Mouse (Mus musculus): Measurements from ENCODE around the gene Ltbr. TPM values are rescaled to one million over a fixed set of nuclear protein-coding genes. Genes with fewer than 3 reads are reported as not detected.
A peak's percentile ranks its signal among the peaks of the same experiment; 100 is the strongest.
"Not testable (repeated sequence)": the region's sequence is repeated elsewhere in the genome, so short reads cannot be mapped to it uniquely, and the experiment has no call there.

Ltbr gene
- polyA plus RNA-seq, 2 experiments from 2014 or later: 0.28 TPM; not detected in 1

DNA sequence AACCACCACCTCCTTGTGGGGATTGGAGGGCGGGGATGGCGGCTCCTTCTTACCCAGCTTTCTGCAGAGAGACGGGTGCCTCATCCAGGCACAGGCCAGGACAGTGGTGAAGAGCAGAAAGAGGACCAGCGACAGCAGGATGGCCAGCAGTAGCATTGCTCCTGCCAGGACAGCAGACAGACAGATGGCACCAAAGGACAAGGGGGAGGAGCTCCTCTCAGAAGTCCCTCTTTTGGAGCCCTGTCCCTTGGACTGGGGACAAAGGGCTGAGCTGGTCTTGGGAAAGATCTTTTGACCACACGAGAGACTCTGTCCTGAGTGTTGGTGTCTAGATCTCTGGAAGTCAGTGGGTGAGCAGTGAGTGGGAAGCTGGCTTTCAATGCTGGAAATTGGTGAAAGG is 4.3 kb downstream of the Ltbr start:
- ATAC-seq: no peak

DNA sequence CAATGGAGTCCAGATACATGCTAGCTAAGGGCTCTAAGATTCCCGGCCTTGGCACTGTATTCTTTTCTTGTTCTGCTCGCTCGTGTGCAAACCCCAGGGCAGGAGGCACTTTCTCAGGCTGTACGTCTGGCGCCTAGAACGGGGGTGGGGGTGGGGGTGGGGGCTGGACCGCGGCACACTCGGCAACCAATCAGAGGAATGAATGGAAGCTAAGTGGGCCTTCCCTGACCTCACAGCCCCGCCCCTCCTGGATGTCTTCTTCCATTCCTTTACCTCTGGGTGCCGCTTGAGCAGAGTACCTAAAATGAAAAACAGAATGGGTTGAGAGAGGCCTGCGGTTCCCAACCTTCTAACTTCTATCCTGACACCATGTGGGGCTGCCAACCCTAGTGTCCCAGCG is 4.8 kb downstream of the Ltbr start:
- ATAC-seq: no peak

DNA sequence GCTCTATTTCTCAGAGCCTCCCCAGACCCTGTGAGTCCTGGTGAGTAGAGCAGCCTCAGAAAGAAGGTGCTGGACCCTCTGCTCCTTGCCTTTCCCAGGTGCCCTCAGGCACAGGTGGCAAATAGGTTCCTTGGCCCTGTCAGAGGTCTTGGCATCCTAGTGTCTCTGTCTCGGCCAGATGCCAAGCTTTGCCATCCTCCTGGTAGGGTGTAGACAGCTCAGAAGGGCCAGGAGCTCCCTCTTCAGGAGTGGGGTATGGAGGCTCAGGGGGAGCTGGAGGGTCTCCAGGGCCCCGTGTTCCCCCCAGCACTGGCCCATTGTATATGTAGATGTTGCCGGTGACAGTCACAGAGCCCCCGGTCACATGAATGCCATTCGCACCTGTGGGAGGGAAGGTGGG is 6.6 kb downstream of the Ltbr start:
- ATAC-seq: no peak

DNA sequence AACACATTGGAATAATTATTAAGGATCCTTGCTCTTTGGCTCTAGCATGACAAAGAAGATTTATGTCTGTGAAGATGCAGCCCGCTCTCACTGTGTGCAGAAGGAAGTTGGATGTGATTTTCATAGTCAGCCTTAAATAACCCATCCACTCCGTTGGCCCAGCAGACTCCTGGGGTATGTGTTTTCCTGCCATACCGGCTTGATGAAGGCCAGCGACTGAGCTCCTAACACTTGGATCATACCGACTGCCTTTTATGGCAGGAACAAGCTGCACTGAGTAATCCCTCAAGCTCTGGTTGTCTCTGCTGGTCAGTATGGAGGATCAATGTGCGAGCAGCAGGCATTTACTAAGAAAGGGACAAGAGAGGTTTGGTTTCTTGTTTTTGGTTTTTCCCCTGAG is 8.2 kb downstream of the Ltbr start:
- ATAC-seq: no peak

DNA sequence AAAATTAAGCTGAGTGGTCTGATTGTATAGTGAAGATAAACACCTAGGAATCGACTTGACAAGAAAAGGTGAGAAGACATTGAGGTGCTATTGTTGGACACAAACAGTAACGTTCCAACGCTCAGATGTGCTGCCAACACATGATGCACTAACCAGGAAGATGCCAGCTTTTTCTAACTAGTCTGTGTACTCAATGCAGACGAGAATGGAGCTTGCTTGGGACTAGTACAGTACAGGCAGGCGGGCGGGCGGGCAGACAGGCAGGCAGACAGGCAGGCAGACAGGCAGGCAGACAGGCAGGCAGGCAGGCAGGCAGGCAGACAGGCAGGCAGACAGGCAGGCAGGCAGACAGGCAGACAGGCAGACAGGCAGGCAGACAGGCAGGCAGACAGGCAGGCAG is 9.3 kb downstream of the Ltbr start:
- not testable (repeated sequence) for ATAC-seq

DNA sequence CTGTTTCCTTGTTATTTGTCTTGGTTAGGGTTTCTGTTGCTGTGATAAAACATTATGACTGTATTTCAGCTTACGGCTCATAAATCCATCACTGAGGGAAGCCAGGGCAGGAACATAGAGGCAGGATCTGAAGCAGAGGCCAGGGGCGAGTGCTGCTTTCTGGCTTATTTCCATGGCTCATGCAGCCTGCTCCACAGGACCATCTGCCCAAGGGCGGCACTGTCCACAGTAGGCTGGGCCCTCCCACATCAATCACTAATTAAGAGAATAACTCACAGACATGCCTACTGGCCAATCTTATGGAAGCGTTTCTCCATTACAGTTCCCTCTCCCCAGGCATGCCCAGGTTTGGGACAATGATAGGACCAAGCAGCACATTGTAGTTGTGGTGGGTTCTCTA is 10.4 kb downstream of the Ltbr start:
- ATAC-seq: no peak

DNA sequence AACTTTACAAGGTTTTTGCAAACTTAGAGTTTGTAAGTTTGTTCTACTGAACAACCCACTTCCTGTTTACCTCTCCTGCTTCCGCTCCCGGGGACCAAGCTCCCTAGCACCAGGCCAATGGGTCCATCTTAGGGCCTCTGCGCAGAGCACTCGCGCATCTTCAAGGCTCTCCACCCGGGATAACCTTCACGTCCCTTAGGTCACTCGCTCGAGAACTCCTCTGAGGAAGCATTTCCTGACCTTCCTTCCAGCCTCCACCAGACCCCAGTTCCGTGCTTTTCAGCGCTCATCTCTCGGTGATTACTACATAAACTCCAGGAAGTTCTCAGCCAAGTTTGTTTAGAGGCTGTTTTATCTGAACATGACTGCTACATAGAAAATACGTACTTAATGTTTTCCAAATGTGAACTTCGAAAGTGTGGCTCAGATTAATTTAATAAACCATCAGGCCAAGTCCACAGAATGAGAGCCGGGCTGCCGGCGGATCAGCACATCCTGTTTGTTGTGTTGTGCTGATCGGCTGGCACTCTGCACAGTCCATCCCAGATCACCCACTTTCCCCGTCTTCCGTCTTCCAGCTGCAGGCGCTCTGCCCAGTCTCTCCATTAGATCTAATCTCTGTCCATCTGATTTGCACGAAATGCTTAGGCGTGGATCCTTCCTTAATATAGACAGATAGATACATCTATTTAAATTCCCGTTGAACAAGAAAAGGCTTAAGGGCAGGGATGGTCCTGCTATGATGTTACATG is 11.3 kb downstream of the Ltbr start:
- ATAC-seq: no peak

DNA sequence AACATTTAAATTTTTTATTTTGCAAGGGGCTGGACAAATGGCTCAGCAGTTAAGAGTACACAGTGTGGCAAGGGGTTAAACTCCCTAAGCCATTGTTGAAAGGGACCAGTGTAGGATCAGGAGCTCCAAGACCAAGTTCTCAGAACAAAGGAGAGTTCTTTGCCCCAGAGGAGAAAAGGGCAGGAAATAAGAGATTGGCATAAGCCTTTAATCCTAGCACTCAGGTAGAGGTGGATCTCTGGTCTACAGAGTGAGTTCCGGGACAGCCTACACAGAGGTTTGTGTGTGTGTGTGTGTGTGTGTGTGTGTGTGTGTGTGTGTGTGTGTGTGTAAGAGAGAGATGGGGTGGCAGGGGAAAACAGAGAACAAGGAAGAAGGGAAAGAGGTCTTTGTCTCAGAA is 12.7 kb downstream of the Ltbr start:
- no peak for ATAC-seq

DNA sequence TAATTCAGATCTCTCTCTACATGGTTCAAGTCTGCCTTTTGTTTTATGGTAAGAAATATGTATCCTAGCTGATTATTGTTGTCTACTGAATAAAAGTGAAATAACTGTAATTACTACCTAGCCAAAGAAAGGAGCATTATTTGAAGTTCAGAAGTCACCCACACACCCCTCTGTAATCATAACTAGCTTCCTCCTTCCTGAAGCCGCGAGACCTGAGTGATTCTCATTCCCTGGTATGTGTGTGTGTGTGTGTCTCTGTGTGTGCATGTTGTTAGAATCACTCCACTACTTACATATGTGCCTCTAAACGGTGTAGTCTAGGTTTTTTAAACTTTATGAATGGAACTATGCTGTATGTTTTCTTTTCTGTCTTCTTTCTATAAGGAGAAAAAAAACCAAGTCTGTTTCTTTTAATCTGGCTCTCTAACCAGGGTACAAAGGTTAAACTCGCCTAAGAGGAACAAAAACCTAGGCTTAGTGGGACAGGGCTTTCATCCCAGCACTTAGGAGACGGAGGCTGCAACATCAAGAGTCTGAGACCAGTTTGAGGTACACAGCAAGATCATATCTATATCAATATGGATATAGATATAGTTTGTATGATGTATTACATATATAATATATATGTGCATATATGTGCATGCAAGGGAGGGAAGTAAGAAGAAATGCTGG is 16.4 kb downstream of the Ltbr start:
- ATAC-seq: no peak

DNA sequence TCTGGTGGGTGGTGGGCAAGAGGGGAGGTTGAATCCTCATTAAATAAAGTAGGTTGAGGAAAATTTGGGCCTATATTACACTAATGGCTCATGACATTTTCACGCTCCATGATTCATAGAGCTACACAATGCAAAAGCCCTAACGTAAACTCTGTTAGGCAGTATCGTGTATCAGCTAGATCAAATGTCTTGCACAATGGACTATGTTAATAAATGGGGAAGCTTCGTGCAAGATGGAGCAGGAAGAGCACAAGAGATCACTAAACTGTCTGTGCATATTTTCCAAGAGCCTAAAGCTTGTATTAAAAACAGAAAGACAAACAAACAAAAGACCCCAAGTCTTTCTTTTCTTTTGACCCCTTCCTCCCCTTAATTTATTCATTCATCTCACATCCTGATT is 19.6 kb downstream of the Ltbr start:
- ATAC-seq: no peak

DNA sequence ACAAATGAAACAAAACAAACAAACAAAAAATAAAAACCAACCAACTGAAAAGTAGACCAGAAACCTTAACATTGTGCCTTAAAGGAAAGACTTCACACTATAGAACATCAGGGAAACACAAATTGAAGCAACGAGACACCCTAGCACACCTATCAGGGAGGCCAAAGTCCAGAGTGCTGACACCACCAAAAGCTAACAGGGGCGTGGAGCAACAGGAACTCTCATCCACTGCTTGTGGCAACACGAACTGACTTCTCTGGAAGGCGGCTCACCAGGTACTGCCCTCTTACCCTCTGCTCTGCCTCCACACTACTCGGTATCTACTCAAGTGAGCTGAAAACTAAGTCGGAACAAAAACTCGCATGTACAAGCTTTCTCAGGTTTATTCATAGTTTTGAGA is 21.4 kb downstream of the Ltbr start:
- ATAC-seq: no peak

DNA sequence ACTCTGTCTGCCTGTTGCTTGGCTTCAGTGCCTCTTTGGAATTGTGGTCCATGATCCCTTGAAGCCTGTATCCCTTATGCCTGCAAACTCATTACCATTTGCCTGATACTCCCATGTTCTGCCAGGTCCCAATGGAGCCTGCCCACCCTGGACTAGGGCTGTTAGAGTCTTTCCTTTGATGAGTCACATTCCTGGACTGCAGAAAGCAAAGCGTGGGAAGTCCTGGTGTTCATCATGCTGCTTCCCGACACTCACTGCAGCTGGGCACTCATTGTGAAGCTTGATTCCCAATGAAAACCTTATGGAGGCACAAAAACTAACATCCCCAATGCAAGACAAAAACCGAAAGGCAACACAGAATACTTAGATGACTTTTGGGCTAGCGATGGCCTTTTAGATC is 22.4 kb downstream of the Ltbr start:
- ATAC-seq: no peak

DNA sequence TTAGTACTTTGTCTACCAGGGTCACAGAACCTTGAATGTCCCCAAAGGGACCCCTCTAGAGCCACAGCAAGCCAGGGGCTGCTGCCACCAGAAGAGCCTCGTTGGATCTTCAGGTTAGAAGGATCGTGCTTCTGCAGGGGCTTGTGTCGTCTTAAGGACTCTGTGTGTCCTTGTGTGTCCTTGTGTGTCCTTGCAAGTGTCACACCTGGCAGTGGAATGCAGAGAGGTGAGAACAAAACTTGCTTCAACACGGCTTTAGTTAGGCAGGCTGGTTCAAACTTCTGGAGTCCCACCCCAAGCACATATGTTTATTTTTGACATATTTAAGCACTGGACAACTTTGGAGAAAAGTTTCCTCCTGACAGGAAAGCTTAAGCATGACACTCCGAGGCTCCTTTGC is 25.0 kb downstream of the Ltbr start:
- no peak for ATAC-seq

DNA sequence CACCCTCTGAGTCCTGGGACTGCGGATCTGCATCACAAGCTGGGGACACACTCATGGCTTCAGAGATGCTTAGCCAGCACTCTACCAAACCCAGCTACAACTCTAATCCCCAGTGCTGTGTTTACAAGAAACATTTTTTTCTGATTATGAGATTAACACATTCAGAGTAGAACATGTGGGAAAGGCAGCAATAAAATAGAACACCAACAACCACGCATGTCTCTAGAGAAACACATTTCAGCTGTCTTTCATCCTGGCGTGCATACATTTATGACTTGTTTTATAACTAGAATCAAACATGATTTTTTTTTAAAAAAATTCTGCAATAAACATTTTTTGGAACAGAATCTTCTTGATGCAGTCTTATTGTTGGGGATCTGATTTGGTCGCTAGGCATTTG is 26.7 kb downstream of the Ltbr start:
- ATAC-seq: no peak

DNA sequence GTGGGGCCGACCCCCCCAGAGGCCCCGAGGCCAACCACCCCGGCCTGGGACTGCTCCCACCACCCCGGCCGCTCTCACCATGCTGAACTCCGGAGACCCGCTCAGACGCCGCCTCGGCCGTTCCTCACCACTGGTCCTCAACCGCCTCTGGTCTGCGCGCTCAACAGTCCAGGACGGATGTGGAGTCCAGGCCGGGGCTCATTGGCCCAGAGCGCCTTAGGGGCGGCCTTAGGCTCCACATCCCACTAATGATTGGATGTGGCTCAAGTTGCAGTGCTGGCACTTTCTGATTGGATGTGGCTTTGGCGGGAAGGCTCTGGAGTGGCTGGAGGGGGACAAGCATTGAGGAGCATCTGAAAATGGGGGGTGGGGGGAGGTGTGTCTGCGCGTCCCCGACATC is 27.8 kb downstream of the Ltbr start, which contains the start of gene Tuba3a:
Tuba3a (minus strand) TSS at position 153 of the 400 bp plus-strand sequence.
- no peak for ATAC-seq

DNA sequence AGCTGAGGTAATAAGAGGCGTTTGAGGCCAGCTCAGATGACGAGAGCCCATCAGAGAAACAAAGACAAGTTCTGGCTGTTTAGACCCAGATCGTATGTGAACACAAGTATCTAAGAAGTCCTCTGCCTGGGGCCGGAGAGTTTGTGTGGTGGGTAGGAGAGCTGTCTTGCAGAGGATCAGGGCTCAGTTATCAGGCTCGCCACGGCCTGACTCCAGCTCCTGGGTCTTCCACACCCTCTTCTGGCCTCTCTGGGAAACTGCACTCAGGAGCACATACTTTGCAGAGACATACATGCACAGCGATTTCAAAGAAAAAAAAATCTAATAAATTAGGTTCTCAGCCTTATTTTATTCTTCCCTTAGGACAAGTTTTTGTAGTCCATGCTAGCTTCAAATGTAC is 28.9 kb downstream of the Ltbr start:
- ATAC-seq: no peak

DNA sequence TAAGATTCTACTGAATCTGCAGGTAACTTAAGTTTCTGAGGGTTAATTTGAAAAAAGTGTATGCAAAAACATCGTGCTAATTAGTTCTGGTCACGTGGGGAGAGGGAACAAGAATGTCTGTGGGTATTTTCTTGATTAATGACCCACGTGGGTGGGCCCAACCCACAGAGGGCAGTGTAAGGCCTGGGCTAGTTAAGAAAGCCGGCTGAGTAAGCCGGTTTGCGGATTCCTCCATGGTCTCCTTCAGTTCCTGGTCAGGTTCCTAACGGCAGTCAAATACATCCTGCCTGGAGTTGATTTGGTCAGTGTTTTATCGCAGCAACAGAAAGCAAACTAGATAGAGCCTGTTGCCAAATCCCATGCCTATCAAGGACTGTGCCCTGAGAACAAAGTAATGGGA is 29.4 kb downstream of the Ltbr start:
- ATAC-seq: no peak

DNA sequence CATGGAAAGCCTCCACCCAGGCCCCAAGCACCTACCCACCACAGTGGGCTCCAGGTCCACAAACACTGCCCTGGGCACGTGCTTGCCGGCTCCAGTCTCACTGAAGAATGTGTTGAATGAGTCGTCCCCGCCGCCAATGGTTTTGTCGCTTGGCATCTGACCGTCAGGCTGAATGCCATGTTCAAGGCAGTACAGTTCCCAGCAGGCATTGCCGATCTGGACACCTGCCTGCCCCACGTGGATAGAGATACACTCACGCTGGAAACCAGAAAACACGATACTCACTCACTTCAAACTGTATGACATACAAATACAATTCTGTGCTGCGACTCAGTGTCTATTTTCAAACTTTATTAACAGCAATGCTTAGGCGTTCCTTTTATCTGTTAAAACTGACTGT is 31.0 kb downstream of the Ltbr start:
- not testable (repeated sequence) for ATAC-seq

DNA sequence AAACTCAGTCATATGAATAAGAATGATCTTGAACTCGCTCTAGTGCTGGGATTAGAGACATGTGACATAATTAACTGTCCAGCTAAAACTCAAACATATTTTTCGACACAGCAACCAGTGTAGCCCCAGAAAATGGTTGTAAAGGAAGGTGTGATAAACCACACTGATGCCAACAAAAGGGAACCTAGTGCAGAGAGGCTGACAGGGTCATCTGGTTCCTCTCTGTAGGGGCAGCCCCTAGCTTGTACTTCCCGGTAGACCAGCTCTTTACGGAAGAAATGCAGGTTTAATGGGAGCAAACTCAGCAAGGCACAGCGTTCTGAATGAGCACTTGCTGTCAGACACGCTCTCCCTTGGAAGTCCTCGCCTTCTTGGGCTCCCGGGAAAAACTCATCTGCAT is 34.0 kb downstream of the Ltbr start:
- no peak for ATAC-seq

DNA sequence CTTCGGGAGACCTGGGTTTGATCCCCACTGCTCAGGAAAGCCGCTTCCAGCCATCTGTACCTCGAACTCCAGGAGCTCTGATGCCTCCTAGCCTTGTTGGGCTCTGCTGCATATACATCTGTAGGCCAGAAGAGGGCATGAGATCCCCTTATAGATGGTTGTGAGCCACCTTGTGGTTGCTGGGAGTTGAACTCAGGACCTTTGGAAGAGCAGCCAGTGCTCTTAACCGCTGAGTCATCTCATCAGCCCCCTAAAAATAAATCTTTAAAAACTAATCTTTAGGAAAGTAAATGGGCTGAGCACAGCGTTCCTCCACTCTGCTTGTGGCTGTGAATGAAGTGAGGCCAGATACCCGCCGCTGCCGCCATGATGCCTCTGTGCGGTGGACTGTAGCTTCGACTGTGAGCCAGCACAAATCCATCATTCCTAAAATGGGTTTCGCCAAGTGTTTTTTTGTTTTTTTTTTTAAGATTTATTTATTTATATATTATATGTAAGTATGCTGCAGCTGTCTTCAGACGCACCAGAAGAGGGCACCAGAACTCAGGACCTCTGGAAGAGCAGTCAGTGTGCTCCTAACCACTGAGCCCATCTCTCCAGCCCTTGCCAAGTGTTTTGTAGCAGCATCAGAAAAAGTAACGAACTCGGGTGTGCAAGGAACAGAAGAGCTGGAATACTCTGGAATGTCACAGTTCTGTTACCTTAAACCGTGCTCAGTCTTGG is 38.7 kb downstream of the Ltbr start:
- ATAC-seq: peak; percentile 37

DNA sequence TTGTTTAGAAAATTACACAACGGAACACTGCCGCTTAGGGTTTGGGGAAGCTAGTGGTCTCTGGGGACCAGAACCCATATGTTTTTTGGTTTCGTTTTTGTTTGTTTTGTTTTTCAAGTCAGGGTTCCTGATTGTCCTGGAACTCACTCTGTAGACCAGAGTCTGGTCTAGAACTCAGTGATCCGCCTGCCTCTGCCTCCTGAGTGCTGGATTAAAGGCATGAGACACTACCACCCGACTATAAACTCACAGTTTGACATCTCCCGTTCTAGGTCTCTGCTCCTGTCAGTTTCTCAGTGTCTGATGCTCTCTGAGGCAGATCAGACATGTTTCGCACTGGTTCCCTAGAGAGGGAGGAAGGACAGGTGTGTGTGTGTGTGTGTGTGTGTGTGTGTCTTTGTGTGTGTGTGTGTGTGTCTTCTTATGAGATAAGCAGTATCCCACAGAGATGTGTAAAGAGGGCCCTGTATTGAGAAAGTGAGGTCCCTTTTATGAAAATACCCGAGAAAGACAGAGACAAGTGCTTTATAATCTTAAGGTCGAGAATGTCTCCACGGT is 41.4 kb downstream of the Ltbr start:
- ATAC-seq: no peak

DNA sequence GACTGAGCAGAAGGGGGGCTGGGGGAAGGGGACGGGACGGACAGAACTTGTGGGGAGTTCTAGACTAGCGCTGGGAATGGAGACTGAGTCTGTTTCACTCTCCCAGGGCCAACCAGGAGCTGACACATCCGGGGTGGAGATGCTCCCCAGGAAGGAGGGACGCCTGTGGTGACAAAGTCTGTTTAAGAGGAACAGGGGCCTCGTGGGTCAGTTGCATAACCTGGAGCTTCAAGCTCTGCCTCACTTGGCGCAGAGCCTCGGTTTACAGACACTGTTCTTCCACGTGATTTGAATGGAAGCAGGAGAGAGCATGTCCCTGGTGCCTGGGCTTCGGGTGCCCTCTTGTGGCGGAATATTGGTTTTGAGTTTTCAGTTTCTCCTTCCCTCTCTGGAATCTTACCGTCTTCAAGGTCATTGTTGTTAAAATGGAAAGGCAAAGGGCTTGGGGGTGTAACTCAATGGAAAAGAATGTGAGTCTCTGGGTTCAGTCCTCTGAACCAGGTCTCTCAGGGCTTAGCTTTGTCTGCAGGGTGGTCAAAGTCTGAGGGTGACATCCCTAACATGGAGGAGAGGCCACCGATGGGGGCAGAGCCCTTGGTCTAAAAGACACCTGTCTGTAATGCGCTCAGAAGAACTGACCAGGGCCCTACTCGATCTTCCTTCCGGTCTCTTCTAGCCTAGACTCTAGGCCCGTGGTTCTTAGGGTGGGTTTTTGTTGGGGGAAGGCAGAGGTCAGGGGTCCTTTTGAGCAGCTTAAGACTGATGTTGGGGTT is 42.0 kb downstream of the Ltbr start:
- peak; percentile 74 for ATAC-seq

DNA sequence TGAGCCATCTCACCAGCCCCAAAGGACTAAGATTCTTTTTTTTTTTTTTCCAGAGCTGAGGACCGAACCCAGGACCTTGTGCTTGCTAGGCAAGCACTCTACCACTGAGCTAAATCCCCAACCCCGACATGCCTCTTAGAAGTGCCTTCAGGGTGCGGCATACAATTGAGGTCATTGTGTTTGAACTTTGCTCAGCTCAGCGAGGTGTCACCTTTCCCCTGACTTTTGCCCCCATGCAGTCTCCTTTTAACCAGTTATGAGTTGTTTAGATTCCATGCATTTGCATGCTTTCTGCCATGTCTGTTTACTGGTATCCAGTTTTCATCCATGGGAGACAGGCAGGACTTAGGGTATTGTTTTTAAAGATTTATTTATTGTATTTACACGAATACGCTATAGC is 44.9 kb downstream of the Ltbr start:
- ATAC-seq: no peak
